Mouse (Mus musculus): ENCODE data around the gene Tead4. TPM values are rescaled to one million over a fixed set of nuclear protein-coding genes. Genes with fewer than 3 reads are reported as not detected.

Tead4 gene
- total and polyA plus RNA-seq, 3 experiments = not detected

- H3K9me3 ChIP-seq (replicated peaks; ENCODE audit: low read length) = no peaks in the 10 kb centered on the region
- DNase-seq (ENCODE audit: extremely low read depth) = no peak
- in situ Hi-C loops (cut with MboI; ENCODE audit: low pct_ligation_motif_present, low pct_unique_long_range_greater_than_20kb, low sequenced_read_pairs) (no loop called here), dilution Hi-C loops (cut with MboI; ENCODE audit: extremely low pct_ligation_motif_present, extremely low pct_unique_long_range_greater_than_20kb, low sequenced_read_pairs) (no loop called here)
- H3K27me3 ChIP-seq (replicated peaks) = no peaks in the 10 kb centered on the region
- H3K36me3 ChIP-seq (replicated peaks in 1 of 2; ENCODE audit: control insufficient read depth in 1 of 2, insufficient read depth in 1 of 2, low read length in 1 of 2) = no peaks in the 10 kb centered on the region
- TF ChIP-seq TCF12 (IDR thresholded peaks at IDR 0.05; ENCODE audit: low read depth, low read length) = no peak
- TF ChIP-seq CHD2 (IDR thresholded peaks at IDR 0.05; ENCODE audit: low read length) = no peak
- no peak for TF ChIP-seq MEF2A (IDR thresholded peaks at IDR 0.05; ENCODE audit: borderline replicate concordance, low read depth, low read length)
- TF ChIP-seq POLR2A (IDR thresholded peaks at IDR 0.05; ENCODE audit: low read depth, low read length) = no peak
- TF ChIP-seq KAT2A (IDR thresholded peaks at IDR 0.05; ENCODE audit: insufficient replicate concordance, low read length) = no peak
- no peak for TF ChIP-seq CTCF (conservative IDR thresholded peaks at IDR 0.05 in 1 of 2, IDR thresholded peaks at IDR 0.05 in 1 of 2; ENCODE audit: low read depth in 2 of 2, low read length in 2 of 2)
- TF ChIP-seq USF1 (IDR thresholded peaks at IDR 0.05; ENCODE audit: low read depth, low read length) = no peak
- TF ChIP-seq ELF1 (IDR thresholded peaks at IDR 0.05; ENCODE audit: low read depth, low read length) = no peak
- no peak for TF ChIP-seq CHD1 (IDR thresholded peaks at IDR 0.05; ENCODE audit: low read depth, low read length)
- H3K9ac ChIP-seq (ENCODE audit: insufficient read depth, low read depth) = no peak overlapping the region
- no peak overlapping the region for H3K4me2 ChIP-seq (ENCODE audit: insufficient read depth, low read depth, poor library complexity, severe bottlenecking)
- no peaks in the 10 kb centered on the region for H3K79me2 ChIP-seq (replicated peaks; ENCODE audit: control insufficient read depth, extremely low read depth, insufficient read depth, poor library complexity, severe bottlenecking)
- no peak overlapping the region for H3K27ac ChIP-seq (ENCODE audit: insufficient read depth, low read depth)
- peaks cover 16 to 26% of the 10 kb centered on the region in 2 experiments for H3K4me1 ChIP-seq (ENCODE audit: control insufficient read depth in 1 of 2, insufficient read depth in 2 of 2)
- no peak overlapping the region for H3K4me3 ChIP-seq (replicated peaks in 1 of 3; ENCODE audit: low read depth in 2 of 3, low read length in 2 of 3, poor library complexity in 1 of 3)
Observed at GRCm38 (mm10) chr6:128261486-128261885, 39.1 kb downstream of the Tead4 start.

GRCm38 (mm10) chr6:128259252-128259651 lies 41.4 kb downstream of the Tead4 start:
- H3K9me3 ChIP-seq (replicated peaks; ENCODE audit: low read length) = no peaks in the 10 kb centered on the region
- in situ Hi-C loops (cut with MboI; ENCODE audit: low pct_ligation_motif_present, low pct_unique_long_range_greater_than_20kb, low sequenced_read_pairs) = no loop called here
- no peak overlapping the region for H3K4me3 ChIP-seq (replicated peaks in 1 of 3; ENCODE audit: low read depth in 2 of 3, low read length in 2 of 3, poor library complexity in 1 of 3)

GRCm38 (mm10) chr6:128255941-128256340 lies 44.7 kb downstream of the Tead4 start:
- H3K9me3 ChIP-seq (replicated peaks; ENCODE audit: low read length) = no peaks in the 10 kb centered on the region
- no peak overlapping the region for H3K9ac ChIP-seq (ENCODE audit: insufficient read depth, low read depth)
- dilution Hi-C loops (cut with MboI; ENCODE audit: extremely low pct_ligation_motif_present, extremely low pct_unique_long_range_greater_than_20kb, low sequenced_read_pairs) (no loop called here), in situ Hi-C loops (cut with MboI; ENCODE audit: low pct_ligation_motif_present, low pct_unique_long_range_greater_than_20kb, low sequenced_read_pairs) (no loop called here)
- H3K27me3 ChIP-seq (replicated peaks) = no peaks in the 10 kb centered on the region
- H3K27ac ChIP-seq (ENCODE audit: insufficient read depth, low read depth) = no peak overlapping the region
- no peaks in the 10 kb centered on the region for H3K79me2 ChIP-seq (replicated peaks; ENCODE audit: control insufficient read depth, extremely low read depth, insufficient read depth, poor library complexity, severe bottlenecking)
- no peak overlapping the region for H3K4me3 ChIP-seq (replicated peaks in 1 of 3; ENCODE audit: low read depth in 2 of 3, low read length in 2 of 3, poor library complexity in 1 of 3)
- no peak for DNase-seq (ENCODE audit: extremely low read depth)
- TF ChIP-seq ZKSCAN1 (IDR thresholded peaks at IDR 0.05; ENCODE audit: borderline replicate concordance, low read depth, low read length) (no peak), MAX (IDR thresholded peaks at IDR 0.05; ENCODE audit: low read length) (no peak), ELF1 (IDR thresholded peaks at IDR 0.05; ENCODE audit: low read depth, low read length) (no peak), ZMIZ1 (IDR thresholded peaks at IDR 0.05; ENCODE audit: low read depth, low read length) (no peak), RCOR1 (conservative IDR thresholded peaks at IDR 0.05; ENCODE audit: low read depth, low read length) (no peak), TBP (conservative IDR thresholded peaks at IDR 0.05; ENCODE audit: low read depth, low read length) (no peak), MYC (IDR thresholded peaks at IDR 0.05; ENCODE audit: low read depth, low read length) (no peak), SIN3A (IDR thresholded peaks at IDR 0.05; ENCODE audit: low read length) (no peak), RAD21 (IDR thresholded peaks at IDR 0.05; ENCODE audit: low read depth, low read length) (no peak), GABPA (IDR thresholded peaks at IDR 0.05; ENCODE audit: insufficient replicate concordance, low read depth, low read length) (no peak), NRF1 (IDR thresholded peaks at IDR 0.05; ENCODE audit: low read depth, low read length) (no peak), NELFE (IDR thresholded peaks at IDR 0.05; ENCODE audit: low read depth, low read length) (no peak), POLR2AphosphoS2 (IDR thresholded peaks at IDR 0.05; ENCODE audit: low read depth, low read length) (no peak), CTCF (conservative IDR thresholded peaks at IDR 0.05 in 1 of 2, IDR thresholded peaks at IDR 0.05 in 1 of 2; ENCODE audit: low read depth in 2 of 2, low read length in 2 of 2) (no peak), JUND (conservative IDR thresholded peaks at IDR 0.05; ENCODE audit: low read depth, low read length) (no peak)
- no peaks in the 10 kb centered on the region for H3K4me1 ChIP-seq (ENCODE audit: control insufficient read depth in 1 of 2, insufficient read depth in 2 of 2)
- H3K4me2 ChIP-seq (ENCODE audit: insufficient read depth, low read depth, poor library complexity, severe bottlenecking) = no peak overlapping the region
- no peaks in the 10 kb centered on the region for H3K36me3 ChIP-seq (replicated peaks in 1 of 2; ENCODE audit: control insufficient read depth in 1 of 2, insufficient read depth in 1 of 2, low read length in 1 of 2)

More at GRCm38 (mm10) chr6:128259252-128259651, 41.4 kb downstream of the Tead4 start:
- dilution Hi-C loops (cut with MboI; ENCODE audit: extremely low pct_ligation_motif_present, extremely low pct_unique_long_range_greater_than_20kb, low sequenced_read_pairs) = no loop called here
- Histone ChIP-seq H3K4me2 (ENCODE audit: insufficient read depth, low read depth, poor library complexity, severe bottlenecking) (no peak overlapping the region), H3K9ac (ENCODE audit: insufficient read depth, low read depth) (no peak overlapping the region), H3K27me3 (replicated peaks) (no peaks in the 10 kb centered on the region), H3K27ac (ENCODE audit: insufficient read depth, low read depth) (no peak overlapping the region), H3K4me1 (ENCODE audit: control insufficient read depth in 1 of 2, insufficient read depth in 2 of 2) (peaks cover 0 to 7% of the 10 kb centered on the region in 2 experiments; a peak in 2 of 4 replicates), H3K79me2 (replicated peaks; ENCODE audit: control insufficient read depth, extremely low read depth, insufficient read depth, poor library complexity, severe bottlenecking) (no peaks in the 10 kb centered on the region), H3K36me3 (replicated peaks in 1 of 2; ENCODE audit: control insufficient read depth in 1 of 2, insufficient read depth in 1 of 2, low read length in 1 of 2) (no peaks in the 10 kb centered on the region)
- DNase-seq (ENCODE audit: extremely low read depth) = no peak
- no peak for TF ChIP-seq MXI1 (IDR thresholded peaks at IDR 0.05; ENCODE audit: low read depth, low read length)
- TF ChIP-seq ZC3H11A (IDR thresholded peaks at IDR 0.05; ENCODE audit: low read depth, low read length) = no peak
- no peak for TF ChIP-seq SMC3 (IDR thresholded peaks at IDR 0.05; ENCODE audit: low read depth, low read length)
- TF ChIP-seq CHD1 (IDR thresholded peaks at IDR 0.05; ENCODE audit: low read depth, low read length) = no peak
- TF ChIP-seq UBTF (IDR thresholded peaks at IDR 0.05; ENCODE audit: low read depth, low read length) = no peak
- no peak for TF ChIP-seq RAD21 (IDR thresholded peaks at IDR 0.05; ENCODE audit: low read depth, low read length)
- no peak for TF ChIP-seq ELF1 (IDR thresholded peaks at IDR 0.05; ENCODE audit: low read depth, low read length)
- TF ChIP-seq ZKSCAN1 (IDR thresholded peaks at IDR 0.05; ENCODE audit: borderline replicate concordance, low read depth, low read length) = no peak
- TF ChIP-seq ETS1 (conservative IDR thresholded peaks at IDR 0.05; ENCODE audit: low read depth, low read length) = no peak
- TF ChIP-seq IRF4 (IDR thresholded peaks at IDR 0.05; ENCODE audit: low read depth, low read length) = no peak
- TF ChIP-seq CHD2 (IDR thresholded peaks at IDR 0.05; ENCODE audit: low read length) = no peak
- TF ChIP-seq POLR2AphosphoS2 (IDR thresholded peaks at IDR 0.05; ENCODE audit: low read depth, low read length) = no peak
- TF ChIP-seq TBP (conservative IDR thresholded peaks at IDR 0.05; ENCODE audit: low read depth, low read length) = no peak
- TF ChIP-seq ZMIZ1 (IDR thresholded peaks at IDR 0.05; ENCODE audit: low read depth, low read length) = no peak
- TF ChIP-seq MYC (IDR thresholded peaks at IDR 0.05; ENCODE audit: low read depth, low read length) = no peak
- no peak for TF ChIP-seq MAFK (IDR thresholded peaks at IDR 0.05; ENCODE audit: insufficient replicate concordance, low read length)
- no peak for TF ChIP-seq RCOR1 (conservative IDR thresholded peaks at IDR 0.05; ENCODE audit: low read depth, low read length)

Data from CH12.LX (cell line).